Mouse (Mus musculus) midbrain, postnatal 0 days (tissue): Measurements from ENCODE around the gene Uba2. TPM values are rescaled to one million over a fixed set of nuclear protein-coding genes. Genes with fewer than 3 reads are reported as not detected.
"Not testable (repeated sequence)": the region's sequence is repeated elsewhere in the genome, so short reads cannot be mapped to it uniquely, and the experiment has no call there.

Experiments used
- ATAC-seq: fragments of 200-750 bp; cut with Nextera tagmentation; 2 replicates; pipeline ENCODE4 v1.8.0; 2017; ENCODE audit warnings: moderate number of reproducible peaks, mild to moderate bottlenecking, moderate TSS enrichment, moderate library complexity; ENCODE audit not compliant: low FRiP score
- DNase-seq: peaks from one replicate; pipeline ENCODE4 v3.0.0-alpha.2; 2015; ENCODE audit warnings: low spot score
- H3K27ac ChIP-seq: fragments of 300-500 bp; sonication (generic); 2 replicates; pipeline ENCODE4 v1.5.1; 2014; ENCODE audit warnings: low read depth, mild to moderate bottlenecking, low read length, mixed read lengths
- H3K27me3 ChIP-seq: fragments of 300-500 bp; sonication (generic); 2 replicates; pipeline ENCODE4 v1.6.1; 2014; ENCODE audit warnings: low read length, control low read depth, mixed read lengths; ENCODE audit not compliant: insufficient read depth
- H3K36me3 ChIP-seq: fragments of 300-500 bp; sonication (generic); 2 replicates; pipeline ENCODE4 v1.6.1; 2014; ENCODE audit warnings: low read length, control low read depth, mixed read lengths; ENCODE audit not compliant: insufficient read depth
- H3K4me1 ChIP-seq: fragments of 300-500 bp; sonication (generic); 2 replicates; pipeline ENCODE4 v1.6.1; 2014; ENCODE audit warnings: mild to moderate bottlenecking, control low read depth, antibody characterized with exemption, low read length, mixed read lengths; ENCODE audit not compliant: insufficient read depth
- H3K4me2 ChIP-seq: fragments of 300-500 bp; sonication (generic); 2 replicates; pipeline ENCODE4 v1.6.1; 2014; ENCODE audit warnings: low read depth, mild to moderate bottlenecking, low read length, mixed read lengths; ENCODE audit not compliant: poor library complexity, severe bottlenecking
- H3K4me3 ChIP-seq: fragments of 300-500 bp; sonication (generic); 2 replicates; pipeline ENCODE4 v1.5.1; 2014; ENCODE audit warnings: low read depth, mild to moderate bottlenecking, low read length, moderate library complexity
- H3K9ac ChIP-seq: fragments of 300-500 bp; sonication (generic); replicated peaks from 2 replicates; pipeline ENCODE4 v1.6.1; 2014; ENCODE audit warnings: mild to moderate bottlenecking, low read length, moderate library complexity, mixed read lengths; ENCODE audit not compliant: poor library complexity, severe bottlenecking
- H3K9me3 ChIP-seq: fragments of 300-500 bp; sonication (generic); 2 replicates; pipeline ENCODE4 v1.6.1; 2016; ENCODE audit warnings: low read length, control low read depth
- CTCF ChIP-seq: IDR thresholded peaks from 2 replicates; pipeline ENCODE4 v1.5.1; 2016; ENCODE audit warnings: antibody characterized with exemption, mild to moderate bottlenecking
- WGBS: fragments of 180-500 bp; shearing (Covaris S2); extraction: QIAGEN DNeasy Blood & Tissue Kit; methylation state at CpG from one replicate; pipeline ENCODE4 v1.1.7; 2014; 5-methylcytosine and 5-hydroxymethylcytosine counted together
- polyA plus RNA-seq: library from polyadenylated mRNA; unstranded; fragments of >200 nt; fragmentation: Nextera tagmentation; extraction: Ambion mirVana; gene quantifications from 2 replicates; pipeline ENCODE4 v1.2.1, GENCODE M21; 2015
- total RNA-seq: library from RNA; depleted of rRNA; stranded (reverse); fragments of >200 nt; gene quantifications from 2 replicates; pipeline ENCODE4 v1.2.3, GENCODE M21; 2014

The Uba2 gene
- total and polyA plus RNA-seq, 2 experiments from 2014 or later, result 120 to 142 TPM

- peak within 1 kb of the TSS; percentile 93 for H3K9ac ChIP-seq
- peak within 1 kb of the TSS; percentile 97 for H3K4me3 ChIP-seq
- H3K4me2 ChIP-seq, result peak within 1 kb of the TSS; percentile 90
- no peaks in the 10 kb centered on the region for H3K27me3 ChIP-seq
- 4% methylated on average over 65 of the region's 70 CpGs for WGBS
- peak; percentile 95 for ATAC-seq
- peak; percentile 94 for DNase-seq
- H3K4me1 ChIP-seq, result no peaks in the 10 kb centered on the region
- H3K9me3 ChIP-seq, result no peaks in the 10 kb centered on the region
- H3K36me3 ChIP-seq, result peaks cover 21% of the 10 kb centered on the region
- TF ChIP-seq CTCF, result no peak
- H3K27ac ChIP-seq, result peak within 1 kb of the TSS; percentile 79
Measured at GRCm38 (mm10) chr7:34196132-34197128, 27.0 kb upstream of the Uba2 start, which contains the start of gene Pdcd2l. Pdcd2l (minus strand) TSS chr7:34196661.

GRCm38 (mm10) chr7:34195632-34196031 is 26.2 kb upstream of the Uba2 start:
- peak overlapping the region; percentile 97 for H3K4me3 ChIP-seq
- no peaks in the 10 kb centered on the region for H3K4me1 ChIP-seq
- peaks cover 14% of the 10 kb centered on the region for H3K36me3 ChIP-seq
- H3K27ac ChIP-seq, result no peak overlapping the region
- no peaks in the 10 kb centered on the region for H3K27me3 ChIP-seq
- ATAC-seq (no peak), DNase-seq (no peak)
- no peaks in the 10 kb centered on the region for H3K9me3 ChIP-seq
- peak overlapping the region; percentile 90 for H3K4me2 ChIP-seq
- H3K9ac ChIP-seq, result peak overlapping the region; percentile 93
- peak; percentile 58 for TF ChIP-seq CTCF
- WGBS, result 52% methylated on average over 3 of the region's 3 CpGs

- Histone ChIP-seq H3K27me3 (no peaks in the 10 kb centered on the region), H3K4me3 (no peak overlapping the region), H3K4me1 (no peaks in the 10 kb centered on the region), H3K4me2 (no peak overlapping the region), H3K27ac (no peak overlapping the region), H3K9me3 (no peaks in the 10 kb centered on the region), H3K9ac (no peak overlapping the region), H3K36me3 (peaks cover 31% of the 10 kb centered on the region)
- no peak for ATAC-seq
- WGBS, result 94% methylated on average over 6 of the region's 6 CpGs
- no peak for TF ChIP-seq CTCF
- DNase-seq, result no peak
Measured at GRCm38 (mm10) chr7:34192825-34193224, 23.4 kb upstream of the Uba2 start.

GRCm38 (mm10) chr7:34189376-34189989 is 20.1 kb upstream of the Uba2 start:
- no peak for ATAC-seq
- peaks cover 56% of the 10 kb centered on the region for H3K36me3 ChIP-seq
- 92% methylated on average over 12 of the region's 12 CpGs for WGBS

GRCm38 (mm10) chr7:34183794-34184193 is 14.4 kb upstream of the Uba2 start:
- no peak overlapping the region for H3K27ac ChIP-seq
- no peak for TF ChIP-seq CTCF
- 80% methylated on average over 3 of the region's 3 CpGs for WGBS
- no peaks in the 10 kb centered on the region for H3K4me1 ChIP-seq
- peak; percentile 31; the same call in 1 of the 2 replicates for ATAC-seq
- no peak overlapping the region for H3K4me3 ChIP-seq
- no peak overlapping the region for H3K4me2 ChIP-seq
- DNase-seq, result no peak
- peaks cover 36% of the 10 kb centered on the region for H3K36me3 ChIP-seq
- no peaks in the 10 kb centered on the region for H3K9me3 ChIP-seq
- H3K27me3 ChIP-seq, result no peaks in the 10 kb centered on the region
- H3K9ac ChIP-seq, result no peak overlapping the region

More at GRCm38 (mm10) chr7:34189376-34189989, 20.1 kb upstream of the Uba2 start:
- no peak for DNase-seq
- no peaks in the 10 kb centered on the region for H3K27me3 ChIP-seq
- H3K4me1 ChIP-seq, result no peaks in the 10 kb centered on the region
- H3K27ac ChIP-seq, result no peak overlapping the region
- no peak overlapping the region for H3K9ac ChIP-seq
- TF ChIP-seq CTCF, result no peak
- H3K4me3 ChIP-seq, result no peak overlapping the region
- H3K4me2 ChIP-seq, result no peak overlapping the region
- no peaks in the 10 kb centered on the region for H3K9me3 ChIP-seq

GRCm38 (mm10) chr7:34183356-34183755 is 14.0 kb upstream of the Uba2 start:
- no peak overlapping the region for H3K4me2 ChIP-seq
- no peaks in the 10 kb centered on the region for H3K27me3 ChIP-seq
- H3K4me3 ChIP-seq, result no peak overlapping the region
- no peak overlapping the region for H3K27ac ChIP-seq
- WGBS, result 94% methylated on average over 13 of the region's 13 CpGs
- peak; percentile 41; the same call in 1 of the 2 replicates for ATAC-seq
- H3K9ac ChIP-seq, result no peak overlapping the region
- no peaks in the 10 kb centered on the region for H3K9me3 ChIP-seq
- no peak for TF ChIP-seq CTCF
- no peaks in the 10 kb centered on the region for H3K4me1 ChIP-seq
- DNase-seq, result no peak
- peaks cover 33% of the 10 kb centered on the region for H3K36me3 ChIP-seq

- not testable (repeated sequence) for H3K9ac ChIP-seq, H3K27ac ChIP-seq, H3K27me3 ChIP-seq, ATAC-seq, H3K4me3 ChIP-seq, H3K36me3 ChIP-seq, H3K4me1 ChIP-seq, H3K9me3 ChIP-seq, H3K4me2 ChIP-seq, DNase-seq
- 80% methylated on average over 6 of the region's 6 CpGs for WGBS
Measured at GRCm38 (mm10) chr7:34176241-34176640, 6.8 kb upstream of the Uba2 start.
